Mouse (Mus musculus) CD8-positive naive resting alpha-beta T cell, adult 2 months (primary cell): Measurements from ENCODE around the gene Bcl6.

Experiments used
- DNase-seq, 2 experiments: peaks; one replicate each; pipeline ENCODE4 v3.0.0; 2022; ENCODE audit warnings: low read depth in 2 of 2, low spot score in 2 of 2

The Bcl6 gene

DNA sequence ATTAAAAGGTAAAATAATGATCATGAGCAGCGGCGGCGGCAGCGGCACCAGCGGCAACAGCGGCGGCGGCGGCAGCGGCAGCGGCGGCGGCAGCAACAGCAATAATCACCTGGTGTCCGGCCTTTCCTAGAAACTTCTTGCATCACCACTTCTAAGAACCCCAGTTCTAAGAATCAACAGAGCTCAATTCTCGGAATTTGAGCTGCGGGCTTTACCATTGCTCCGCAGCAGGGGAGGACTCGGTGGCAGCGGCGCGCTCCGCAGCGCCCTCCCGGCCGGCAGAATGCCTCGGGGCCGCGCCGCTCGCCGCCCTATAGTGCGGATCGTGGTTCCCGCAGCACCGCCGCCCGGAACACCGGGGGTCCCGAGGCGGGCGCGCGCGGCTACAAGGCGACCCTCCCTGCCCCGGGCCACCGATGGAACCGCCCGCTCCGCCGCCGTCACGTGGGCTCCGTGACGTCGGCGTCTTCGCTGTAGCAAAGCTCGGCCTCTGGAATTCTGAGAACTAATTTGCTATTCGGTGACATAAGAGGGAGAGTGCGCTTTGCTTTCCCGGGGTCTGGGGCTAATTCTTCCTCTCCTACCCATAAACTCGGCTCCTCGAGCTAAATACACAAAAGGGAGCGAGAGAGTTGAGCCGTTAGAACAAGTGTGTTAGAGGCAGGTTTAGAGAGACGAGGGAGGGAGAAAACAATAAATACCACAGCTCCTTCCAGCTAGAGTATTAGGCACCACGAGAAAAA is at the start of gene Bcl6, which contains the start of gene Gm37419:
TSS of gene Bcl6 (minus strand) at position 387 of the 743 bp plus-strand sequence.
TSS of gene Gm37419 (plus strand) at position 17 of the 743 bp plus-strand sequence.
- peak; percentile 85 to 91 for DNase-seq

DNA sequence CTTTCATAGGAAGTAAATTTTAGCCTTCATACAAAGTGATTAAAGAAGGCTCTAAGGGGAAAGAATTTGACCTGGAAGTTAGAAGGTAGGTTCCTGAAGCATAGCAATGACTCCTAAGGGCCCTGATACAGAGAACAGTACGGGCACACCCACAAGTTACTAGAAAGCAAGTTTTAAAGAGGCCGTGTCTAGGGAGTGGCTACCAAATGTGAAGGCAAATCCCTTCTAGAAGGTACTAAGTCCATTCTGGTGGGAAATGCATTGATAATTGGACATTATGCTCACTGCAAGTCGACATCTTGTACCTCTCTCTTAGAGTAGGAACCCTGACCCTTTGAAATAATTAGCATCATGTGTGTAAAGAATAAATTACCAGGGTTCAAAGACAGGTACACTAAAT is 47.7 kb upstream of the Bcl6 start:
- no peak for DNase-seq

DNA sequence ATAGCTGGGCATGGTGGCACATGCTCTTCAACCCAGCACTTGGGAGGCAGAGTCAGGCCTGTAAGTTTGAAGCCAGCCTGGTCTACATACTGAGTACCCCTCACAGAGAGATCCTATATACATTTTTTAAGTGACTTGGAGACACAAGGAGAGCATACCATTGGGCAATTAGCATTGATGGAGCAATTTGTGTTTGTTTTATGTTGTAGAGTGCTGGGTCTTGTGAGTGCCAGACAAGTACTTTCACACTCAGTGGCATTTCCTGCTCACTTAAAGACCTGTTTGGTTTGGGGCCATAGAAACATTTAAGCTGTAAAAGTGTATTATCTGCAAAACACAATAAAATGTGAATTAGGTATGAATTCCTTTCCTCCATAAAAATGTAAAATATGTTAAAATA is 47.1 kb upstream of the Bcl6 start:
- DNase-seq = no peak

DNA sequence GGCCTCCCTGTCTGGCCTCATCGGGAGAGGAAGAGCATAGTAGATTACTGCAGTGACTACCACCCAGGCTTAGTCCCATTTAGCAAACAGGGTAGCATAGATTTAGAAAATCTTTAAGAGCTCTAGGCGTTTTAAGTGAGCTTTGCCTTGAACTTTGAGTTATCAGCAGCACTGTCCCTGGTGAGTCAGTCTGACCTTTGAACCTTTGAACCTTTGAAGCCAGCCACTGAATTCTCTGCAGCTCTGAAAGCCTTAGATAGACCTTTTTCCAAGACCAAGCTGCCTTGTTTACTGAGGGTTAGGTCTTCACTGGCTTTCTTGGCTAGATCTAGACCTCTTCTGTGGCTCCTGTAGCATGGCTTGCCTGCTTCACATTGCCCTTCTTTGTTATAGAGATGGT is 45.8 kb upstream of the Bcl6 start:
- no peak for DNase-seq

DNA sequence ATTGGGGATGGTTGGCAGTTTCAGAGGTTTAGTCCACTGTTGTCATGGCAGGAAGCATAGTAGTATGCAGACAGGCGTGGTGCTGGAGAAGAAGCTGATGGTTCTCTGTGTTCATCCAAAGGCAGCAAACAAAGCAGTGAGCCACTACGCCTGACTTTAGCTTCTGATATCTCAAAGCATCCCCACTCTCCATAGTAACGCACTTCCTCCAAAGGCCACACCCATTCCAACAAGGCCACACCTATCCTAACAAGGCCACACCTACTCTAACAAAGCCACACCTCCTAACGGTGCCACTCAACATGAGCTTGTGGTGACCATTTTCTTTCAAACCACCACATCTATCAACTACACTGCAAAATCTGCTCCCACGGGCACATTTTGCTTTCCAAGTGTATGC is 44.6 kb upstream of the Bcl6 start:
- no peak for DNase-seq

DNA sequence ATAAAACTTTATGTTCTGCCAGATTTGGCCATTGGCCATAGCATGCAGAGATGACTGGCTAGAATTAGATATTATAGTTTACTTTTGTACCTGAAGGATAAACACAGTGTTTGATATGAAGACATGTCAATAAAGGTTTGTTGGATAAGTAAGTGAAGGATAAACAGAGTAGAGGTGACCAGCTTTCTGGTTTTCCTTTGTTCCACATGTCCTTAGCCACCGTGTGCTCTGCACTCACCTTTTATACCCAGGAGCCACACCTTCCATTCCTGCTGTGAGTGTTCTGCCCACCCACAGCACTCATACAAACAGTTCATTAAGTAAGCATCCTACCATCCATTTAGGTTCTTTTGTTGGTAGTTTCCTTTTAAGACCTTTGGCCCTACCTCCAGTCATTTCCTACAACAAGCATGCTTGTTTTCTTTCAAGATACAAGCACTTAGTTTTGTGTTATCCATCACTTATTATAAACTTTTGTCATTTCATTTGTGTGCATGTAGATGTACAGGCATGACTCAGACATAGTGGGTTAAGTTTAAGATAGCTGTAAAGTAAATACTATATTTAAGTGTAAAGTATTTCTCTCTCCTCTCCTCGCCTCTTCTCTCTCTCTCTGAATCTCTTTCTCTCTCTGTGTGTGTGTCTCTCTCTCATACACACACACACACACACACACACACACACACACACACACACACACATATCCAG is 41.5 kb upstream of the Bcl6 start:
- DNase-seq = no peak

DNA sequence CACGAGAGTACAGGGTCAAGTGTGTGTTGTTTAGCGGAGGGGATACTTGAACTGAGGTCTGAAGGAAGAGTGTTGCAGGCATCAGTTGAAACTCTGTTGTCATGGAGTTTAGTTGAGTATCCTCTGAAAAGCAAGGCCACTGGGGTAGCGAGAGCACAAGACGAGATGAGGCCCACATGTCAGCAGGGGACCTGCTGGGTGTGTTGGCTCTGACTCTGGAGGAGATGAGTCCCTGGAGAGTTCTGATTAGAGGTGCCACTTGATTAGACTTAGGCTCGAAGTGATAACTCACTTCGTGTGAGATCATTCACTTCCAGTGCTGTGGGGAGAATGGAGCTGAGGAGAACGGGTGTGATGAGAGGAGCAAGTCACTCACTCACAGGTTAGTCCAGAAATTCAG is 36.8 kb upstream of the Bcl6 start:
- DNase-seq = no peak

DNA sequence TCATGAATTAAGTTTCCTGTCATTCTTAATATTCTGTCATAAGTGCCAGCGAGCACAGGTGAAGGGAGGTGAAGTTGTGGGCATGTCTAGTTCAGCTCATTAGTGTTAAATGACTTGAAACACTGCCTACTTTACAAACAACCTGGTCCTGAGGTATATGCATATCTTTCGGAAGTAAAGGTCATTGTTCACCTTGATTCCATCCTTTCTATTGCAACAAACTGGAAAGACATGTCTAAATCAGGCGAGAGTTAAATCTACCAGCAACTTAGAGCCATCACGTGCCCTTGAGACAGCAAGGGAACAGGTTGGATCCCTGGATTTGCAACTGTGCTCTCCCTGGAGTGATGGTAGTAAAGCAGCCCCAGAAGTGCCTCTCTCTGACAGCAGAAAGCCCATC is 34.0 kb upstream of the Bcl6 start:
- DNase-seq = no peak

DNA sequence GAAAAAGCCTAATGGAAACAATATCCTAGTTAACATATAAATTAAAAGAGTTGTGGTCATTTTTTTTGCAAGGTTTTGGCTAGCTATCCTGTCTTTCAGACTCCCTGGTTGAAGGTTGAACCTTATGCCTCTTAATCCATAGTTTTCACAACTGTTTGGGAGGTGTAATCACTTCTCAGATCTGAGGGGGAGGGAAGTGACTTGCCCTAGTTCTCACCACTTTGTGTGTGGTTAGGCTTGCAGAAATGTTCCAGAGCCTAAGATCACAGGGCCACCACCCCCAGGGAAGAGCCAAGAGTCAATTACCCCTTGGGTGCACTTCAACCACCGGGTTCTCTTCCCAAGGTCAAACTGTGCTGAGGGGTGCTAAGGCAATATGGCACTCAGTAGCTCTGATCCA is 33.1 kb upstream of the Bcl6 start:
- DNase-seq = no peak

DNA sequence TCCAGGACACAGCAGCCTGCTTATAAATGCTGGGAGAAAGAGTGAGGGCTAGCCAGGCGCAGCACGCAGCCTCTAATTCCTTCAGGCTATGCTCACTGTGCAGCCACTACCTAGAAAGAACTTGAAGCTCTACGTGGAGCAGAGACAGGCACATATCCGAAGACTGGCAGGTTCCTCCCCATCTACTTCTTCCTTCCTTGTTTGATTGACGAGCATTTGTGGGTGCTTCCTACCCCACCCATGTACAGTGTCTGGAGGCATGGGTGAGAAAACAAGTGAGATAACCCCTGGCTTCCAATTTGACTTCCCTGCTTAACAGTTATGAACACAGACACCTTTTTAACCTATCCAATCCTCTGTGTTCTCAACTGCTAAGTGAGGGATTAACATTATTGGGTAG is 28.1 kb upstream of the Bcl6 start:
- DNase-seq = no peak

DNA sequence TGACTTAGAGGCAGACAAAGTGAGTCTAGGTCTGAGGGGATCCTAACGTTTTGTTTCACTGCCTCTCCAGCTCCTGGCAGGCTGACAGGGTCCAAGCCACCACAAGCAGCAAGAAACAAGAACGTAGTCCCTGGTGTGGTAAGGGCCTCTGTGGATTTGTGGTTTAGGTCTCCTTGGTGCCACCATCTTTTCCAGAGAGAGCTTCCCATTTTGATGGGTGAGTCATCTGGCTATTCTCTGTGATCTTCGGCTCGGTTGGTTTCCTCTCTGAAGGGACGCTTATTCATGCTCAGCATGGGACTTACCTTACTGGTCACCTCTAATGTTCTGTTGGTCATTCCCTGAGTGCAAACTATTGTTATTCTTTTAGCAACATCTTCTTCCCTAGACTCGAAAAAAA is 27.6 kb upstream of the Bcl6 start:
- DNase-seq = no peak

DNA sequence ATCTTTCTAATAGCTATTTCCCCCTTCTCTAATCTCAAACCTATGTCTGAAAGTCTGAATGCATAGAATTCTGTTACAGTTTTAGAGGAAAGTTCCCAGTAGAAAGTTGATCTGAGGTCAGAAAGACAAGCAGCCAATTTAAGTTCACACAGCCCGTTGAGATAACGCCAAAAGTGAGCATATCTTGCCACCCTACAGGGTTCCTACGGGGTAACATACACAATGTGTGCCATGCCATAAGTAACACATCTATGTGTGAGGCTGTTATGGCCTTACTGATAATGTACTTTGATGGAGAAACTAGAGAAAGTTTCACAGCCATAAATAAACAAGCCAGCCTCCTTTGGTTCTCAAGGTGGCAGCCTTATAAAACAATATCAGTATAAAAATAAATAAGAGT is 25.7 kb upstream of the Bcl6 start:
- no peak for DNase-seq

DNA sequence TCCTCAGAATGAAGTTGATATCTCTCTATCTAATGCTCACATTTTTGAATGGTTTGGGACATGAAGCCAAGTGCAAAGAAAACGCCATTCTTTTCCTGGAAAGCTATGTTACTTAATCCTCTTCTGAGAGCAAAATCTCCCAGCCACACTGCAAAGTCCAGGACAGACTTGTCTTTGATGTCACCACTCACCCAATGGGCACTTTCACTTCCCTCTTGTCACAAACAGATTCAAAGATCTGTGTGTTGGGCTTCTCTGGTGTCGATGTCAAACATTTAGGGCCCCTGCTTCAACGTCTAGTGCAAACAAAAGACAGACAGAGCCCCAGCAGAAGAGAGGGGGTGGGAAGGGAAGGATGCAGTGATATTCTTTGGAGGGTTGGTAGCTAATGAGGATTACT is 23.4 kb upstream of the Bcl6 start:
- no peak for DNase-seq

DNA sequence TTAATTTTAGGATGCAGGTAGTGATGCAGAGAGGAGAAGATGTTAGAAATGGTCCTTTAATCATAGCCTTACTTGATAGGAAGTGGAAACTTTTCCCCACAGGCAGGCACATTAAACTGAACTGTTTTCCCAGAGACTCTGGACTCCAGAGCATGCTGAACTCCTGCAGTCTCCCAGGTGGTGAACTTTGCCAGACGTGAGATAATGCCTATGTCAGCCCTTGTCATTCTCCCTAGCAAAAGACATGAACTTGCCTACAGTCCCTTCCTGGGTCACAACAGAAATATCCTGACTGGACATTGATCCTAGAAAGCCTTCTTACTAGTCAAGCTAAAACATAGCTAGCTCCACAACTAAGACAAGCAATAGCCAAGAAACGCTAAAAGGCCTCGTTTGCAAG is 22.7 kb upstream of the Bcl6 start:
- no peak for DNase-seq

DNA sequence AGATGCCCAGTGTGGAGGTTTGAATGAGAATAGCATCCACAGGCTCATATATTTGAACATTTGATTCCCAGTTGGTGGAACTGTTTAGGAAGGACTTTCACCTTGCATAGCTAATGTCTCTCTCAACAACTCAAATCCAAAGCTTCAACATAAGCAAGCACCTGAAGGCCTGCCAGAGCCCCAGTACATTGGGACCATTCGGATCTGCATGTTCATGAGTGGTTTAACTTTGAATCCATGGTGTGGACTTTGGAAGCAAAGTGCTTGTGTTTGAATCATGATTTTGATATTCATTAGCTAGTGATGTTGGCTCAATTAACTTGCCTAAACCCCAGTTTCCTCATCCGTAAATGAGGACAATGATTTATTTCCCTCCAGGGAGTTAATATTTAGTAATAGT is 21.2 kb upstream of the Bcl6 start:
- DNase-seq = no peak

DNA sequence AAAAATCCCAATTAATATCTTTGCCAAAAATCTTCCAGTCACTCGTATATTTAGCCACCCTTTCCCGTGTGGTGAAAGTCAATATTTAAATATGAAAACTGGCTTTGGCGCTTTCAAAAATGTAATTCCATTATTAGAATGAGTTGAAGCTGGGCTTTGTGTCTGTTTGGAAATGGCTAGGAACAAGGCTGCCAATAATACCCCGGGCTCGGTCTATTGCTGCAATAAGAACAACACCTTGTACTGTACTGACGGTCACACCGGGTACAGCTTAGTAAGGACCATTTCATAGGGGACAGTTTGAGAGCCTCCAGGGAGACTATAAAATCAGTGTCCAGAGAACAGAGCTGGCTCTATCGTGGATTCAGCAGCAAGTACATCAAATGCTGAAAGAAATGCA is 17.3 kb upstream of the Bcl6 start:
- no peak for DNase-seq

DNA sequence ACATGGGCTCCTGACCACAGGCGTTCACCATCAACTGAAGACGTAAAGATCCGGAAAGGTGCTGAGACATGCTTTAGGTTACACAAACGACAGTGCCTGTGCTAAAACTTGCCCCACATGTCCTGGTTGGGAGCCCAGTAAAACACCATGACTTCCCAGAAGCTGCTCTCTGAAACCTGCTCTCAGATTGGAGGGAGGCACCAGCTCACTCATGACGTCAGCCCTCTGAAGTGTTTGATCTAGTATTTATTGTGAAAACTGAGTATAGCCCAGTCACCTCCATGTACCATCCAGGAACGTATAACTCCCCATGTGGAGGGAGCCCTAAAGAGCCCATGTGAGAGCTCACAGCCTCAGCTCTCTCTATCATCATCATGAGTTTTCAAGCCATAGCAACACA is 9.3 kb upstream of the Bcl6 start:
- no peak for DNase-seq

DNA sequence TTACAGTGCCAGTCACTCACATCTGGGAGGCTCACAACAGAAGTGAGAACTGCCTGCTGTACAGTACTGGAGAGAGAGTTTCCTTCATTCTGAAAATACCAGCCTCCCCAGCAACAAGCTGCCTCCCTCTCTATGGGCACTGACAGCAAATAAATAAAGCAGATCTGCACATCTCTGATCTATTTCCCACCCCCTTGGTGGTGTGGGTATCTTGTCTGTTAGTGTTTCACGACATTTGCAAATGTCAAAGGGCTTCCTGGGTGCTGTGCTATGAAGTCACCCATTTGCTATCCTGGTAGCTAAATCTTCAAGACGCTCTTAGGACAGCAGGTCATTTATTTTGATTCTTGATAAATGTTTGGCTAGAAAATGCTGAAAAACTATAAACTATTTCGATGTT is 8.6 kb upstream of the Bcl6 start:
- DNase-seq = no peak

DNA sequence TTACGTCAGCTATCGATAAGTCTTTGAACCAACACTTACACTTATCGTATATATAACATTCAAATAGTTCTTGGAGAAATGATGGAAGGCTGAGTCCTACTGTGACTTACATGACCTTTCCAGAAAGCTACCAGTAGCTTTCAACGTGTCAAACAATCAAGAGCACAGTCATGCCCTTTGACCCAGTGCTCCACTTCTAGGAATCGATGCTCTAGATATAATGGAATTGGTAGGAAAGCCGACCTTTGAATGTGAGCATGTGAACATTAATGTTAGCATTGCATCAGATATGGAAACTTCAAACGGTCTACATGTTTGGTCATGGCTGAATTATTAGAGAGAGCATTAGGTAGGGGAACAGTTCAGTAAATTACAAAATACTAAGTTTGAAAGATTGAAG is 7.7 kb upstream of the Bcl6 start:
- DNase-seq = no peak

DNA sequence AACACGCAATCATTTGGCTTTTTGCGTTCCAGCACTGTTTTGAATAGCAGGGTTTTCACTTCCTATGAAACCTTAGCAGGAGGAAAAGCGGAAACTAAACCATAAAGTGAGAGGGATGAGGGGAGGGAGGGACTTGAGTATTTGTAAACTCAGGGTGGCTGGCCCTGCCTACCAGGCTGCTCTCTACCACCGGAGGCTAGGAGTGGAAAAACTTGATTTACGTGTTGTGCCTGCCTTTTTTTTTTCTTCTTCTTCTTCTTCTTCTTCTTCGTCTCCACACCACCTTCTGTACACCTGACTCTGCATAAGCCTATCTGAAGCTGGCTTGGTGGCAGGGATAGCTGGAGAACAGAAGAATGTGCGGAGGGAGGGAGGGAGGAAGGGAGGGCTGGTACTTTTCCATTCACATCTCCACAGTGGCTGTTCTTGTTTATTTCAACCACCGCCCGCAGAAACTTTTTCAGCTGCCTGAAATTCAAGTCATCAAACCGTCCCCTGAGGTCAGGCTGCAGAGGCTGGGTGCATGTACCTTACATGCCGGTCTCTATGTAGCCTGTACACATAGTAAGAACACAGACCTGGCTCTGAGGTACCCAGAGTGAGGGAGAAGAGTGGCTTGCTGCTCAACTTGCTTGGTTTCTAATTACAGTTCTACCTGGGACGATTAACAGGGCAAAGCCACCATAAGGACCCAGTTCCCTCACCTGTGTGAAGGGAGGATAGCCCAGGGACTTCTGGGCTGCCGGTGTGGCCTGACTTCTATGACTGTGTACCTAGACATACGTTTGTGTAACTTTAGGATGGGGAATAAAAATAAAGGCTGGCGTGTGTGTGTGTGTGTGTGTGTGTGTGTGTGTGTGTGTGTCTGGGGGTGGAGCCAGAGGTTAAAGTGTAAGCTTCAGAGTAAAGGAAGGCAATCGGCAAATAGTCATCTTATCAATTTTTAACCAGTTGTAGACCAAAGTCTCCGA is 5.0 kb upstream of the Bcl6 start:
- DNase-seq = no peak

DNA sequence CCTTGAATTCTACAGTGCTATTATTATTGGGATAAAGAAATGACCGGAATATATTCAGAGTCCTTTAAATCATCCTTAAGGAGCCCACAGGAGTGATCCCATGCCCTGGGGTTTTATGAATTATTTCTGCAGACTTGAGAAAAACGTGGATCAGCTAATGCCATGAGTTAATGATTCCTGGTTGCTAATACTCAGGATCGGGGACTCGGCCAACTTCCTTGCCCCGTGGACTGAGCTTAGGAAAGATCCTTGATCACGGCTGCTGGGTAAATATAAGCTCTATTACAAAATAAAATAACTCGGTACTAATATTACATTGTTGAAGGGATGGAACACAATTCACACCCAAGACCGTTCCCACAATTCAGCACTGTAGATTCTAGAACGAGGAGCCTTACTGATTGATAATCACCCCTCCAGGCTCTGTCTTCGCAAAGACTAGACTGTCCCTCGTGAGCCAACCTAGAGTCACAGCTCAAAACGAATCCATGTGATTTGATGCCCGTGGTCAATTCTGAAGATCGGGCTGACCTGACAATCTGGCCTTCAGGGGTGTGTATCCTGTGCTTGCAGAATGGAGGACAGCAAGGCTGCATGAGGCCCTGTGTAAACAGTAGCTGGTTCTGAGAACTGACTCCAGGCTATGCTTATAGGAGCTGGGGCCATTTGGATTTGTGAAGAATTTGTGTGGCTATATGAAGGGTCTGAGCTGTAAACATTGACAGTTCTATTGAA is 3.4 kb upstream of the Bcl6 start:
- no peak for DNase-seq
